Mouse (Mus musculus) liver, embryonic 14.5 days (tissue): Measurements from ENCODE around the gene Rangap1. TPM values are rescaled to one million over a fixed set of nuclear protein-coding genes. Genes with fewer than 3 reads are reported as not detected.
"Not testable (repeated sequence)": the region's sequence is repeated elsewhere in the genome, so short reads cannot be mapped to it uniquely, and the experiment has no call there.

Source experiments
- ATAC-seq: fragments of 200-750 bp; cut with Nextera tagmentation; 2 replicates; pipeline ENCODE4 v1.8.0; 2017; ENCODE audit warnings: moderate number of reproducible peaks, mild to moderate bottlenecking, moderate library complexity; ENCODE audit not compliant: insufficient read depth
- DNase-seq, 3 experiments: peaks; one replicate each; pipeline ENCODE4 v3.0.0-alpha.2; 2012 to 2013; ENCODE audit warnings: low read depth in 3 of 3, low spot score in 3 of 3
- H3K27ac ChIP-seq: fragments of 300-500 bp; sonication (generic); 2 replicates; pipeline ENCODE4 v1.5.1; 2014; ENCODE audit warnings: moderate library complexity, mild to moderate bottlenecking, control low read depth, inconsistent platforms
- H3K27me3 ChIP-seq: fragments of 300-500 bp; sonication (generic); 2 replicates; pipeline ENCODE4 v1.6.1; 2014; ENCODE audit warnings: mild to moderate bottlenecking, low read length, moderate library complexity; ENCODE audit not compliant: control insufficient read depth, insufficient read depth
- H3K36me3 ChIP-seq: fragments of 300-500 bp; sonication (generic); replicated peaks from 2 replicates; pipeline ENCODE4 v1.6.1; 2014; ENCODE audit warnings: low read depth; ENCODE audit not compliant: control insufficient read depth, insufficient read depth
- H3K4me1 ChIP-seq, 2 experiments: fragments of 200-500 bp in 1 of 2; fragments of 300-500 bp in 1 of 2; sonication (generic) in 1 of 2; replicated peaks; 2 replicates each; pipeline ENCODE4 v1.6.1; 2012 to 2014; ENCODE audit warnings: antibody characterized with exemption in 1 of 2, inconsistent platforms in 1 of 2, low read length in 1 of 2; ENCODE audit not compliant: control insufficient read depth in 2 of 2, insufficient read depth in 2 of 2
- H3K4me2 ChIP-seq: fragments of 300-500 bp; sonication (generic); 2 replicates; pipeline ENCODE4 v1.6.1; 2014; ENCODE audit warnings: low read depth, mild to moderate bottlenecking, control low read depth, moderate library complexity
- H3K4me3 ChIP-seq, 2 experiments: fragments of 200-500 bp in 1 of 2; fragments of 300-500 bp in 1 of 2; sonication (generic) in 1 of 2; 2 replicates each; pipeline ENCODE4 v1.5.1; 2012 to 2014; ENCODE audit warnings: low read depth in 2 of 2, low read length in 2 of 2, mild to moderate bottlenecking in 2 of 2, control low read depth in 1 of 2, inconsistent platforms in 1 of 2, moderate library complexity in 1 of 2; ENCODE audit not compliant: insufficient read depth in 1 of 2
- H3K9ac ChIP-seq: fragments of 300-500 bp; sonication (generic); replicated peaks from 2 replicates; pipeline ENCODE4 v1.6.1; 2014; ENCODE audit warnings: mild to moderate bottlenecking, control low read depth, moderate library complexity
- H3K9me3 ChIP-seq: fragments of 300-500 bp; sonication (generic); 2 replicates; pipeline ENCODE4 v1.6.1; 2016; ENCODE audit warnings: low read length, mixed read lengths; ENCODE audit not compliant: control insufficient read depth
- CTCF ChIP-seq: IDR thresholded peaks from 2 replicates; pipeline ENCODE4 v1.5.1; 2016; ENCODE audit warnings: antibody characterized with exemption, low read depth, control low read depth
- EP300 ChIP-seq: IDR thresholded peaks from 2 replicates; pipeline ENCODE4 v1.6.1; 2016; ENCODE audit warnings: antibody characterized with exemption, low read depth
- WGBS: fragments of 180-500 bp; shearing (Covaris S2); extraction: QIAGEN DNeasy Blood & Tissue Kit; methylation state at CpG from one replicate; pipeline ENCODE4 v1.1.7; 2014; ENCODE audit not compliant: insufficient replicate concordance; 5-methylcytosine and 5-hydroxymethylcytosine counted together
- polyA plus RNA-seq, 2 experiments: library from polyadenylated mRNA; depleted of rRNA in 1 of 2; stranded (reverse) in 1 of 2; unstranded in 1 of 2; fragments of >200 nt; fragmentation: Nextera tagmentation in 1 of 2; extraction: Ambion mirVana in 1 of 2; gene quantifications; 2 replicates each; pipeline versions ENCODE4 v1.2.1 to v1.2.3; 2012 to 2014

Gene Rangap1
- polyA plus RNA-seq, 2 experiments: 50.6 to 57.1 TPM

DNA sequence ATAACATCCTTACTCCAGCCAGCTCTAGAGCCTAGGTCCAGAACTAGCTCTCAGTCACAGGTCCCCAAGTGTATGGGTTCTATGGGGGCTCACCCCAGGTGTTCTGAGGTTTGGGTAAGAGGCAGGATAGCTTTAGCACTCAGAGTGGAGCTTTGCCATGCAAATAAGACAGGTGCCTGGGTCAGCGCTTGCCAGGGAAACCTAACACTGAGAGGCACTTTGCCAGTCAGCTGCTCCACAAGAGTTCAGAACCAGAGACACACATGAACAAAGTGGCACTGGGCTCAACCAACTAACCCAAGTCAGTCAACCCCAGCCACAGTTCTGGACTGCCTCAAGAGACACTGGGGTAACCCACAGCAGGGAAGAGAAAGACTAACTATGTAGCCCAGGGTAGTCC, 35.6 kb downstream of the Rangap1 start:
- TF ChIP-seq EP300 (no peak), CTCF (no peak)
- WGBS: 90% methylated on average over 1 of the region's 1 CpGs

DNA sequence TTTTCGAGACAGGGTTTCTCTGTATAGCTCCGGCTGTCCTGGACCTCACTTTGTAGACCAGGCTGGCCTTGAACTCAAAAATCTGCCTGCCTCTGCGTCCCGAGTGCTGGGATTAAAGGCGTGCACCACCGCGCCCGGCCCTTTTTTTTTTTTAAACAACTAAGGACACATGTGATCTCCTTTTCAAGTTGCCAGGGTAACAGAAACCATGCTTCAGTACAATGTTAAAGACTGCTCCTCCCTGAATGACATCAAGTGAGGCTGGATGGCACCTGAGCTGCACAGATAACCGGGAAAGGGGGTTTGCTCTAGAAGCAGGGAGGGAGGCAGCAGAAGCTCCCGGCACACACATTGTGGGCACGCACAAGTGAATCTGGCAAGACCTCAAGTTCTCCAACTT, 36.3 kb downstream of the Rangap1 start:
- ATAC-seq: no peak

More for the DNA sequence above, 35.6 kb downstream of the Rangap1 start:
- H3K9ac ChIP-seq: no peak overlapping the region
- no peaks in the 10 kb centered on the region for H3K27me3 ChIP-seq
- DNase-seq (no peak), ATAC-seq (no peak)
- no peak overlapping the region for H3K27ac ChIP-seq
- no peaks in the 10 kb centered on the region for H3K4me1 ChIP-seq
- peaks cover 89% of the 10 kb centered on the region for H3K36me3 ChIP-seq
- no peak overlapping the region for H3K4me2 ChIP-seq
- no peak overlapping the region for H3K4me3 ChIP-seq
- H3K9me3 ChIP-seq: no peaks in the 10 kb centered on the region

DNA sequence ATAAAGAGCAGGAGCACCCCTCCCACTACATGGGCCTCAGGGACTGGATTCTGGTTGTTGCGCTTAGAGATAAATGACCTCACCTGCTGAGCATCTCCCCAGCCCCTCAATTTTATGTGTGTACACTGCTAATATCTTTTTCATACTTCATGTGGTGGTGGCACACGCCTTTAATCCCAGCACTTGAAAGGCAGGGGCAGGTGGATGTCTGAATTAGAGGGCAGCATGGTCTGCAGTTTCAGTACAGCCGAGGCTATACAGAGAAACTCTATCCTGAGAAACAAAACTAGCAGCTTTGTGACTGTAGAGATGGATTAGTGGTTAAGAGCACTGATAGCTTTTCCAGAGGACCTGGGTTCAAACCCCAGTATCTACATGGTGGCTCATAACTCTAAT, 42.2 kb downstream of the Rangap1 start:
- Histone ChIP-seq H3K9me3 (no peaks in the 10 kb centered on the region), H3K4me2 (no peak overlapping the region), H3K27me3 (no peaks in the 10 kb centered on the region), H3K4me3 (no peak overlapping the region), H3K4me1 (no peaks in the 10 kb centered on the region; a peak in 1 of 4 replicates), H3K9ac (no peak overlapping the region), H3K27ac (no peak overlapping the region), H3K36me3 (peaks cover 45% of the 10 kb centered on the region)
- WGBS: 74% methylated on average over 3 of the region's 3 CpGs
- TF ChIP-seq EP300 (no peak), CTCF (no peak)
- ATAC-seq (no peak), DNase-seq (no peak)

More for the DNA sequence above, 36.3 kb downstream of the Rangap1 start:
- Histone ChIP-seq H3K9ac (no peak overlapping the region), H3K9me3 (no peaks in the 10 kb centered on the region), H3K36me3 (peaks cover 93% of the 10 kb centered on the region), H3K27me3 (no peaks in the 10 kb centered on the region), H3K4me1 (no peaks in the 10 kb centered on the region), H3K27ac (no peak overlapping the region), H3K4me3 (no peak overlapping the region), H3K4me2 (no peak overlapping the region)
- 82% methylated on average over 11 of the region's 11 CpGs for WGBS
- no peak for DNase-seq
- no peak for TF ChIP-seq EP300

DNA sequence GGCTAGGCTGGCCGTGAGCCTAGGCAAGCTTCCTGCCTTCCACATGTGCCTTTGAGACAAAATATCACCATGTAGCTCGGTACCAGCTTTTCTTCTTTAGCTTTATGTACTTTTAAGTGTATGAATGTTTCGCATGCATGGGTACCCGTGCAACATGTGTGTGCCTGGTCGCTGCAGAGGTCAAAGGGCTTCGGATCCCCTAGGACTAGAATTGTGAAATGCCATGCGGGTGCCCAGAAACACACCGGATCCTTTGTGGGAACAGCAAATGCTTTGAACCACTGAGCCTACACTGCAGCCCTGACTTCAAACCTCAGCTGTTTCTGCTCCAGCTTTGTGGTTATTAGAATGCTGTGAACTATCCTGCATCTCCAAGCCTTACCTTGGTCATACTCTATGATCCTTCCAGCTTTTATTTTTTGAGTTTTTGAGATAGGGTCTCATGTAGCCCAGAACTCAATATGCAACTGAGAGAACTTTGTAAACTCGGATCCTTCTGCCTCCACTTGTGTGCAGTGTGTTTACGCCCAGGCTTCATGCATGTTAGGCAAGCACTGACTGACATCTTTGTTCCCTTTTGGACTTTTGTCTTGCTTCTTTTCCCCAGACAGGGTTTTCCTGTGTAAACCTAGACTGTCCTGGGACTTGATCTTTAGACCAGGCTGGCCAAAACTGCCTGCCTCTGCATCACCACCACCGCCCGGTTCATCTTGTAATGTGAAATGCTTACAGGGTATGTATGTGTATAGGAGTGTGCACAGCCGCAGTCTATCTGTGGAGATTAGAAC, 42.8 kb downstream of the Rangap1 start:
- Histone ChIP-seq H3K27me3 (no peaks in the 10 kb centered on the region), H3K4me2 (no peak overlapping the region), H3K9ac (no peak overlapping the region), H3K4me1 (no peaks in the 10 kb centered on the region; a peak in 1 of 4 replicates), H3K4me3 (no peak overlapping the region), H3K9me3 (no peaks in the 10 kb centered on the region), H3K27ac (no peak overlapping the region), H3K36me3 (peaks cover 39% of the 10 kb centered on the region)
- DNase-seq (no peak), ATAC-seq (0 out of 2 replicates have a peak, but pooled peaks have one; percentile 27)
- TF ChIP-seq EP300 (no peak), CTCF (no peak)
- 84% methylated on average over 13 of the region's 13 CpGs for WGBS

DNA sequence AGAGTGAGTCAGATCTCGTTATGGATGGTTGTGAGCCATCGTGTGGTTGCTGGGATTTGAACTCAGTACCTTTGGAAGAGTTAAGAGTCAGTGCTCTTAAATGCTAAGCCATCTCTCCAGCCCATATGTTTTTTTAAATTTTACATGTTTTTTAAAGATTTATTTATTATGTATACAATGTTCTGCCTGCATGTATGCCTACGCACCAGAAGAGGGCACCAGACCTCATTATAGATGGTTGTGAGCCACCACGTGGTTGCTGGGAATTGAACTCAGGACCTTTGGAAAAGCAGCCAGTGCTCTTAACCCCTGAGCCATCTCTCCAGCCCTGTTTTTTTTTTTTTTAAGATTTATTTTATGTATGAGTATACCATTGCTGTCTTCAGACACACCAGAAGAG, 44.0 kb downstream of the Rangap1 start:
- H3K27ac ChIP-seq, H3K4me3 ChIP-seq, H3K4me2 ChIP-seq, DNase-seq, H3K27me3 ChIP-seq, H3K4me1 ChIP-seq, H3K9me3 ChIP-seq, ATAC-seq, H3K9ac ChIP-seq: not testable (repeated sequence)
- WGBS: 72% methylated on average over 4 of the region's 4 CpGs
- peaks cover 30% of the 10 kb centered on the region for H3K36me3 ChIP-seq
- TF ChIP-seq CTCF: peak; percentile 37
